Mouse (Mus musculus): ENCODE measurements around the gene Map6.

The Map6 gene

GRCm38 (mm10) chr7:99313253-99313652 lies 46.0 kb downstream of the Map6 start:
- no peak for DNase-seq (ENCODE audit: low spot score)

- DNase-seq (ENCODE audit: low spot score), result no peak
These were observed 47.3 kb downstream of the Map6 start for GRCm38 (mm10) chr7:99314565-99314964.

- DNase-seq (ENCODE audit: low spot score), result no peak
These were observed 49.0 kb downstream of the Map6 start for GRCm38 (mm10) chr7:99316207-99316606.

- DNase-seq (ENCODE audit: low spot score), result no peak
These were observed 50.2 kb downstream of the Map6 start for GRCm38 (mm10) chr7:99317475-99317874.

GRCm38 (mm10) chr7:99320524-99320923 lies 53.3 kb downstream of the Map6 start:
- peak; percentile 50 for DNase-seq (ENCODE audit: low spot score)

- DNase-seq (ENCODE audit: low spot score), result no peak
These were observed 55.6 kb downstream of the Map6 start for GRCm38 (mm10) chr7:99322691-99323320.

- no peak for DNase-seq (ENCODE audit: low spot score)
These were observed 56.1 kb downstream of the Map6 start for GRCm38 (mm10) chr7:99323321-99323700.

- DNase-seq (ENCODE audit: low spot score), result peak; percentile 38
These were observed 57.6 kb downstream of the Map6 start for GRCm38 (mm10) chr7:99324810-99325209.

- no peak for DNase-seq (ENCODE audit: low spot score)
These were observed 58.9 kb downstream of the Map6 start for GRCm38 (mm10) chr7:99326128-99326527.

GRCm38 (mm10) chr7:99328847-99329246 lies 61.6 kb downstream of the Map6 start:
- peak; percentile 72 for DNase-seq (ENCODE audit: low spot score)

- DNase-seq (ENCODE audit: low spot score), result no peak
These were observed 62.8 kb downstream of the Map6 start for GRCm38 (mm10) chr7:99330012-99330411.

- peak; percentile 96 for DNase-seq (ENCODE audit: low spot score)
These were observed 65.7 kb downstream of the Map6 start for GRCm38 (mm10) chr7:99332774-99333480.

- DNase-seq (ENCODE audit: low spot score), result no peak
These were observed 73.5 kb downstream of the Map6 start for GRCm38 (mm10) chr7:99340736-99341135.

- no peak for DNase-seq (ENCODE audit: low spot score)
These were observed 76.3 kb downstream of the Map6 start for GRCm38 (mm10) chr7:99343577-99343976.

- DNase-seq (ENCODE audit: low spot score), result no peak
These were observed 80.0 kb downstream of the Map6 start for GRCm38 (mm10) chr7:99347268-99347667.

- no peak for DNase-seq (ENCODE audit: low spot score)
These were observed 81.6 kb downstream of the Map6 start for GRCm38 (mm10) chr7:99348883-99349282.

- no peak for DNase-seq (ENCODE audit: low spot score)
These were observed 82.8 kb downstream of the Map6 start for GRCm38 (mm10) chr7:99349782-99350720.

- DNase-seq (ENCODE audit: low spot score), result peak; percentile 47
These were observed 84.0 kb downstream of the Map6 start for GRCm38 (mm10) chr7:99351104-99351801.

- DNase-seq (ENCODE audit: low spot score), result peak; percentile 88
These were observed 84.7 kb downstream of the Map6 start for GRCm38 (mm10) chr7:99351802-99352517.

- peak; percentile 88 for DNase-seq (ENCODE audit: low spot score)
These were observed 85.5 kb downstream of the Map6 start, which contains the start of gene Serpinh1 for GRCm38 (mm10) chr7:99352526-99353400. TSS of gene Serpinh1 (minus strand) at chr7:99353239.

Data from embryo, embryonic 10 days (tissue).